Mouse (Mus musculus) kidney, embryonic 16.5 days (tissue): ENCODE data around the gene Trp53tg5. TPM values are rescaled to one million over a fixed set of nuclear protein-coding genes. Genes with fewer than 3 reads are reported as not detected.

Experiments
- ATAC-seq: fragments of 200-750 bp; cut with Nextera tagmentation; 2 replicates; pipeline ENCODE4 v1.8.0; 2017; ENCODE audit warnings: moderate TSS enrichment; ENCODE audit not compliant: low FRiP score, low TSS enrichment
- H3K27ac ChIP-seq: fragments of 300-500 bp; sonication (generic); 2 replicates; pipeline ENCODE4 v1.5.1; 2014; ENCODE audit warnings: low read length
- H3K27me3 ChIP-seq: fragments of 300-500 bp; sonication (generic); 2 replicates; pipeline ENCODE4 v1.6.1; 2014; ENCODE audit warnings: low read length, control low read depth, mixed read lengths; ENCODE audit not compliant: insufficient read depth
- H3K36me3 ChIP-seq: fragments of 300-500 bp; sonication (generic); 2 replicates; pipeline ENCODE4 v1.6.1; 2014; ENCODE audit warnings: low read length, control low read depth, mixed read lengths; ENCODE audit not compliant: insufficient read depth
- H3K4me1 ChIP-seq: fragments of 300-500 bp; sonication (generic); 2 replicates; pipeline ENCODE4 v1.6.1; 2014; ENCODE audit warnings: low read length, control low read depth, mixed read lengths; ENCODE audit not compliant: insufficient read depth
- H3K4me2 ChIP-seq: fragments of 300-500 bp; sonication (generic); replicated peaks from 2 replicates; pipeline ENCODE4 v1.6.1; 2014; ENCODE audit warnings: low read depth, low read length
- H3K4me3 ChIP-seq: fragments of 300-500 bp; sonication (generic); 2 replicates; pipeline ENCODE4 v1.5.1; 2014; ENCODE audit warnings: mild to moderate bottlenecking, low read length
- H3K9ac ChIP-seq: fragments of 300-500 bp; sonication (generic); replicated peaks from 2 replicates; pipeline ENCODE4 v1.6.1; 2014; ENCODE audit warnings: low read length
- H3K9me3 ChIP-seq: fragments of 300-500 bp; sonication (generic); 2 replicates; pipeline ENCODE4 v1.6.1; 2016; ENCODE audit warnings: low read length, control low read depth
- WGBS: fragments of 180-500 bp; shearing (Covaris S2); extraction: QIAGEN DNeasy Blood & Tissue Kit; methylation state at CpG from one replicate; pipeline ENCODE4 v1.1.7; 2014; 5-methylcytosine and 5-hydroxymethylcytosine counted together
- polyA plus RNA-seq: library from polyadenylated mRNA; unstranded; fragments of >200 nt; fragmentation: Nextera tagmentation; extraction: Ambion mirVana; gene quantifications from 2 replicates; pipeline ENCODE4 v1.2.1, GENCODE M21; 2015

Gene Trp53tg5
- polyA plus RNA-seq, 1 experiment from 2014 or later = not detected

GRCm38 (mm10) chr2:164497691-164498268 is 24.3 kb upstream of the Trp53tg5 start:
- WGBS = 5% methylated on average over 21 of the region's 21 CpGs
- Histone ChIP-seq H3K4me3 (peak overlapping the region; percentile 88), H3K36me3 (peaks cover 22% of the 10 kb centered on the region), H3K27me3 (no peaks in the 10 kb centered on the region), H3K4me2 (peak overlapping the region; percentile 84), H3K4me1 (peaks cover 13% of the 10 kb centered on the region), H3K9me3 (no peaks in the 10 kb centered on the region), H3K9ac (peak overlapping the region; percentile 82), H3K27ac (0 out of 2 replicates have a peak overlapping the region, but pooled peaks have one; percentile 15)
- peak; percentile 49 for ATAC-seq

DNA sequence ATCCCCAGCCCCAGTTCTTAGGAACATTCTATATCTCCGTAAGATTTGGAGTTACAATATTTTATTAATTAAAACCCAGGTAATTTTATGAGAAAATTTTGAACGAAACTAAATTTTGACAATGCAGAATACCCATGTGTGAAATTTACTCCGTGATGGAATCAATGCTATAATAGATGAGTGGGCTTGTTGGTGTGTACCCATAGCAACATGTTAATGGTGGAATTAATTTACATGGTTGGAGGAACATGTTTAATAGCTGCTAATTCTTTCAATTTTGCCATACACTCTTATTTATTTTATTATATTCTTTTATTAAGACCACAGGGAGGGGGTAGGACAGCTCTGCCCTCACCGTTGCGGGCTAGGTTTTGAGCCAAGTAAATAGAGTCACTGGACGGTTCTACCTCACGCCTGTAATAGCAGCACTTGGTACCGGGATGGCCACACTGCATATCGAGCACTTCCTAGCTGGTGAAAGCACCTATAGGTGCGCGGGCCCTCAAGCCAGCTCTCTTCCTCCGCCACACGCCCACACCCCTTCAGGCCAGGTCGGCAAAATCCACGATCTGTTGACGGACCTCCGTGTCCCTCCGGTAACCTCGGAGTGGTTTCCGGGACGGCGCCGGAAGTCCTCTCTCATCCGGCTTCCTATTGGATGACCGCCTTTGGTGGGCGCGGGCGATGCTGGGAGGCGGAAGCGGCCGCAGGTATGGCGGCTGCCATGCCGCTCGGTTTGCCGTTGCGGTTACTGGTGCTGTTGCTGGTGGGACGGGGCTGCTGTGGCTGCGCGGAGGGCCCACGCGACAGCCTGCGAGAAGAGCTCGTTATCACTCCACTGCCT is 23.5 kb upstream of the Trp53tg5 start, which contains the start of gene Pigt:
Gene Pigt (plus strand): TSS at position 674 of the 844 bp plus-strand sequence.
- peak within 1 kb of the TSS; percentile 84 for H3K4me2 ChIP-seq
- no peaks in the 10 kb centered on the region for H3K9me3 ChIP-seq
- 4% methylated on average over 43 of the region's 43 CpGs for WGBS
- H3K9ac ChIP-seq = peak within 1 kb of the TSS; percentile 82
- peaks cover 13% of the 10 kb centered on the region for H3K4me1 ChIP-seq
- H3K27me3 ChIP-seq = no peaks in the 10 kb centered on the region
- peak within 1 kb of the TSS; percentile 53 for H3K27ac ChIP-seq
- peaks cover 15% of the 10 kb centered on the region for H3K36me3 ChIP-seq
- peak; percentile 93 for ATAC-seq
- H3K4me3 ChIP-seq = peak within 1 kb of the TSS; percentile 88

DNA sequence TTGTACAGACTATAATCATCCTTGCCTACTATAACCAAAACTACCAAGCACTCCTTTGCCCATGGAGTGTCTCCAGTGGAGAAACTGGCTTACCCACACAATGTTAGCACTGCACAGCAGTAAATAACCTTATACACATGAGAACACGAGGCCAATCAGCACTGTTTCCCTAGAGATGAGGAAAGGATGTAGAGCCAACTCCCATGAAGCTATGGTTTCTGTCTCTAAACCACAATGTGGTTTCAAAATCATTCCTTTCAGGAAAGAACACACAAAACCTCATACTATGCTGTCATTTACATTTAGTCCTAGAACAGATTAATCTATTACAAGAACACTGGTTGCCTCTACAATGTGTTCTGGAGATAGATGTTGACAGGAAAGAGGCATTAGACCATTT is 22.8 kb upstream of the Trp53tg5 start:
- WGBS = 53% methylated on average over 1 of the region's 1 CpGs
- no peak overlapping the region for H3K27ac ChIP-seq
- no peak overlapping the region for H3K4me2 ChIP-seq
- H3K27me3 ChIP-seq = no peaks in the 10 kb centered on the region
- H3K4me1 ChIP-seq = peaks cover 13% of the 10 kb centered on the region
- H3K4me3 ChIP-seq = no peak overlapping the region
- no peak overlapping the region for H3K9ac ChIP-seq
- peaks cover 9% of the 10 kb centered on the region; the same call in 1 of the 2 replicates for H3K36me3 ChIP-seq
- ATAC-seq = no peak
- H3K9me3 ChIP-seq = no peaks in the 10 kb centered on the region

GRCm38 (mm10) chr2:164494126-164494525 is 20.6 kb upstream of the Trp53tg5 start:
- H3K27ac ChIP-seq = no peak overlapping the region
- ATAC-seq = no peak

GRCm38 (mm10) chr2:164487812-164488211 is 14.3 kb upstream of the Trp53tg5 start:
- no peak overlapping the region for H3K4me2 ChIP-seq
- WGBS = 77% methylated on average over 9 of the region's 9 CpGs

More at GRCm38 (mm10) chr2:164494126-164494525, 20.6 kb upstream of the Trp53tg5 start:
- H3K9ac ChIP-seq = no peak overlapping the region
- 54% methylated on average over 2 of the region's 2 CpGs for WGBS
- no peak overlapping the region for H3K4me3 ChIP-seq
- peaks cover 6% of the 10 kb centered on the region; the same call in 1 of the 2 replicates for H3K36me3 ChIP-seq
- H3K4me1 ChIP-seq = peaks cover 13% of the 10 kb centered on the region
- no peak overlapping the region for H3K4me2 ChIP-seq
- no peaks in the 10 kb centered on the region for H3K9me3 ChIP-seq
- no peaks in the 10 kb centered on the region for H3K27me3 ChIP-seq

DNA sequence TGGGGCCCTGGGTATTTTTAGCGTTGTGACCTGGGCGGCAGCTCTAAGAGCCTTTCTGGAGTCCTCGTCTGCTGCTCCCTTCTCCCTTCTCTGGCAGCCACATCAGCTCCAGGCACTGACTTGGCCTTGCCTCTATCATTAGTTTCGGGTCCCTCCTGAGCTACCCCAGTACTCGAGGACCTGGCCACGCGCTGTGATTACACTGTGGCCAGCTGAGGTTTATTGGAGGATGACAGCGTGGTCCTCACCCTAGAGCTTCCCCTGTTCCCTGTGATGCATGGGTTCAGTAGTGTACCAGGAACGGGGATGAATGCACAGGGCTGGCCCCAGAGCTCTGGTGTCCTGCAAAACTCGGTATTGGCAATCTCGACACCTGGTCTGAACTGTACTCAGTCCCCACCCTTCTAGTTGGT is 13.6 kb upstream of the Trp53tg5 start:
- H3K27ac ChIP-seq = no peak overlapping the region
- peak overlapping the region; percentile 67 for H3K9ac ChIP-seq
- H3K4me2 ChIP-seq = peak overlapping the region; percentile 82
- peaks cover 18% of the 10 kb centered on the region for H3K4me1 ChIP-seq
- H3K9me3 ChIP-seq = no peaks in the 10 kb centered on the region
- ATAC-seq = peak; percentile 32; the same call in 1 of the 2 replicates
- peaks cover 4% of the 10 kb centered on the region for H3K27me3 ChIP-seq
- 7% methylated on average over 11 of the region's 11 CpGs for WGBS
- H3K36me3 ChIP-seq = peaks cover 6% of the 10 kb centered on the region; the same call in 1 of the 2 replicates
- peak overlapping the region; percentile 58 for H3K4me3 ChIP-seq

More at GRCm38 (mm10) chr2:164487812-164488211, 14.3 kb upstream of the Trp53tg5 start:
- peaks cover 18% of the 10 kb centered on the region for H3K4me1 ChIP-seq
- no peaks in the 10 kb centered on the region for H3K9me3 ChIP-seq
- ATAC-seq = no peak
- H3K9ac ChIP-seq = no peak overlapping the region
- no peak overlapping the region for H3K27ac ChIP-seq
- H3K27me3 ChIP-seq = peaks cover 4% of the 10 kb centered on the region
- H3K36me3 ChIP-seq = peaks cover 6% of the 10 kb centered on the region; the same call in 1 of the 2 replicates
- H3K4me3 ChIP-seq = no peak overlapping the region

GRCm38 (mm10) chr2:164486258-164487114 is 13.0 kb upstream of the Trp53tg5 start:
- H3K4me2 ChIP-seq = peak overlapping the region; percentile 82
- H3K9ac ChIP-seq = peak overlapping the region; percentile 67
- H3K9me3 ChIP-seq = no peaks in the 10 kb centered on the region
- H3K27me3 ChIP-seq = peaks cover 4% of the 10 kb centered on the region
- under 1% methylated on average over 77 of the region's 90 CpGs for WGBS
- peak overlapping the region; percentile 58 for H3K4me3 ChIP-seq
- peaks cover 6% of the 10 kb centered on the region; the same call in 1 of the 2 replicates for H3K36me3 ChIP-seq
- no peak overlapping the region for H3K27ac ChIP-seq
- peak; percentile 52 for ATAC-seq
- peaks cover 18% of the 10 kb centered on the region for H3K4me1 ChIP-seq

- Histone ChIP-seq H3K27ac (0 out of 2 replicates have a peak within 1 kb of the TSS, but pooled peaks have one; percentile 15), H3K4me3 (peak within 1 kb of the TSS; percentile 58), H3K27me3 (peaks cover 4% of the 10 kb centered on the region), H3K36me3 (peaks cover 6% of the 10 kb centered on the region; the same call in 1 of the 2 replicates), H3K9ac (peak within 1 kb of the TSS; percentile 67), H3K4me2 (peak within 1 kb of the TSS; percentile 82), H3K4me1 (peaks cover 18% of the 10 kb centered on the region), H3K9me3 (no peaks in the 10 kb centered on the region)
- WGBS = 1% methylated on average over 26 of the region's 26 CpGs
- ATAC-seq = peak; percentile 76
Measured at GRCm38 (mm10) chr2:164485681-164486257, 12.2 kb upstream of the Trp53tg5 start, which contains the start of gene Dbndd2. Gene Dbndd2, plus strand, starts transcription at chr2:164486106.

- Histone ChIP-seq H3K36me3 (peaks cover 17% of the 10 kb centered on the region; the same call in 1 of the 2 replicates), H3K27ac (no peak overlapping the region), H3K4me3 (no peak overlapping the region), H3K4me1 (no peaks in the 10 kb centered on the region), H3K9ac (no peak overlapping the region), H3K27me3 (no peaks in the 10 kb centered on the region), H3K4me2 (no peak overlapping the region), H3K9me3 (no peaks in the 10 kb centered on the region)
- ATAC-seq = 0 out of 2 replicates have a peak, but pooled peaks have one; percentile 35
- WGBS = 25% methylated on average over 10 of the region's 10 CpGs
Measured at GRCm38 (mm10) chr2:164470254-164470653, 3.3 kb downstream of the Trp53tg5 start.
